In the genomic region with DNA sequence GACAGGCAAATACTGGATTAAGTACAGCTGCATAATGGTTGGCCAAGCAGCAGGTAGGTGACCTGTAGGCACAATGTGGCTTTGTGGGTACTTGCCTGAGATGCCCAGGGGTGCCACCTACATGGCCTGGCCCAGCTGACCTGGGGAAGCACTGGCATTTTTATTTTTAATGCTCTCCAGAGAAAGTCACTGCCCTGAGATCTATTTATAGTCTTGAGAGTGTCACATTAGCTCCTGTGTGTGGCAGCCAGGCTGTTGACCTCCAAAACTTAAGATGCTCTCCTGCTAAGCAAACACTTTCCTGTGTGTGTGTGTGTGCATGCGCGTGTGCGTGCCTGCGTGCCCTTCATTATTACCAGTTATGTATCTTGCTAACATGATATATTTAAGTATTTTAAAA, we compare ENCODE assay signal across 21 mouse cellular contexts. TPM values are rescaled to one million over a fixed set of nuclear protein-coding genes. Genes with fewer than 3 reads are reported as not detected.
DNase-seq lines count a peak whose midpoint lies in the region; ATAC-seq and TF ChIP-seq lines count a peak whose summit lies in the region.
"Had no signal": no experiment of that assay in that cellular context is flagged by ENCODE, and none has a peak within 500 bp of the region (broad histone marks: within the 10 kb centered on the region; RNA-seq: fewer than 3 reads in every experiment).

No protein-coding gene starts in this region.

- H3K4me1 ChIP-seq in forebrain, embryonic 13.5 days = peaks cover 10% of the 10 kb centered on the region
- peaks cover 13% of the 10 kb centered on the region for H3K4me1 ChIP-seq in forebrain, embryonic 10.5 days
- peaks cover 87% of the 10 kb centered on the region for H3K4me1 ChIP-seq in liver, embryonic 13.5 days (replicated peaks)
- peaks cover 49% of the 10 kb centered on the region for H3K4me1 ChIP-seq in liver, embryonic 11.5 days (replicated peaks; ENCODE audit: control insufficient read depth, insufficient read depth, low read length)
- peaks cover 45% of the 10 kb centered on the region for H3K4me1 ChIP-seq in heart, embryonic 16.5 days (ENCODE audit: control insufficient read depth, insufficient read depth, low read length)

- TF ChIP-seq CTCF in layer of hippocampus, adult 2 months (conservative IDR thresholded peaks at IDR 0.05) = no peak

- H3K27ac ChIP-seq in forebrain, embryonic 13.5 days = no peak overlapping the region
- no peak overlapping the region for H3K27ac ChIP-seq in forebrain, embryonic 10.5 days
- peak overlapping the region; percentile 81 for H3K27ac ChIP-seq in liver, embryonic 13.5 days
- H3K27ac ChIP-seq in liver, embryonic 11.5 days (ENCODE audit: low read depth, low read length) = no peak overlapping the region; the same call in 1 of the 2 replicates
- H3K27ac ChIP-seq in heart, embryonic 16.5 days (ENCODE audit: low read length) = peak overlapping the region; percentile 94
- H3K27ac ChIP-seq in layer of hippocampus, adult 2 months = no peak overlapping the region
- H3K27ac ChIP-seq: hindbrain, postnatal 0 days; limb, embryonic 13.5 days; neural tube, embryonic 15.5 days had no signal

- no peaks in the 10 kb centered on the region for H3K9me3 ChIP-seq in forebrain, embryonic 13.5 days (replicated peaks)
- no peaks in the 10 kb centered on the region for H3K9me3 ChIP-seq in forebrain, embryonic 10.5 days
- no peaks in the 10 kb centered on the region for H3K9me3 ChIP-seq in liver, embryonic 13.5 days (replicated peaks)
- H3K9me3 ChIP-seq in liver, embryonic 11.5 days (ENCODE audit: control insufficient read depth, low read length) = no peaks in the 10 kb centered on the region
- no peaks in the 10 kb centered on the region for H3K9me3 ChIP-seq in heart, embryonic 16.5 days (replicated peaks; ENCODE audit: control insufficient read depth, low read length)
- H3K9me3 ChIP-seq: G1E; limb, embryonic 13.5 days; neural tube, embryonic 15.5 days had no signal

- no peak overlapping the region for H3K4me3 ChIP-seq in forebrain, embryonic 13.5 days
- no peak overlapping the region for H3K4me3 ChIP-seq in forebrain, embryonic 10.5 days
- no peak overlapping the region for H3K4me3 ChIP-seq in liver, embryonic 13.5 days (replicated peaks)
- no peak overlapping the region for H3K4me3 ChIP-seq in liver, embryonic 11.5 days (ENCODE audit: low read depth, low read length)
- H3K4me3 ChIP-seq in heart, embryonic 16.5 days (ENCODE audit: low read length) = no peak overlapping the region
- no peak overlapping the region for H3K4me3 ChIP-seq in layer of hippocampus, adult 2 months
- H3K4me3 ChIP-seq: limb, embryonic 13.5 days; myocyte; neural tube, embryonic 15.5 days had no signal

- 0 out of 2 replicates have a peak overlapping the region, but pooled peaks have one; percentile 5 for H3K9ac ChIP-seq in forebrain, embryonic 13.5 days
- 0 out of 2 replicates have a peak overlapping the region, but pooled peaks have one; percentile 47 for H3K9ac ChIP-seq in liver, embryonic 13.5 days
- H3K9ac ChIP-seq in liver, embryonic 11.5 days (ENCODE audit: low read depth, low read length) = no peak overlapping the region
- peak overlapping the region; percentile 50 for H3K9ac ChIP-seq in heart, embryonic 16.5 days (ENCODE audit: low read length)
- H3K9ac ChIP-seq: limb, embryonic 13.5 days; neural tube, embryonic 15.5 days had no signal

- DNase-seq in forebrain, embryonic 10.5 days (ENCODE audit: extremely low spot score, low spot score) = no peak
- DNase-seq in liver, embryonic 13.5 days = no peak
- no peak for DNase-seq in liver, embryonic 11.5 days (ENCODE audit: low spot score)
- peak; percentile 66 for DNase-seq in lung, postnatal 25 days (ENCODE audit: low spot score)
- DNase-seq in layer of hippocampus, adult 2 months (ENCODE audit: low spot score in 2 of 2) = no peak
- DNase-seq: adrenal gland, postnatal 36 days; cerebellum, adult 2 months; kidney, adult 11 months; kidney, postnatal 10 days; midbrain, embryonic 14.5 days; right cerebral cortex, postnatal 4 days had no signal

- H3K4me2 ChIP-seq in forebrain, embryonic 13.5 days = no peak overlapping the region
- no peak overlapping the region for H3K4me2 ChIP-seq in liver, embryonic 13.5 days
- H3K4me2 ChIP-seq in liver, embryonic 11.5 days = no peak overlapping the region
- peak overlapping the region; percentile 41; the same call in 1 of the 2 replicates for H3K4me2 ChIP-seq in heart, embryonic 16.5 days (ENCODE audit: low read depth, low read length)
- H3K4me2 ChIP-seq: limb, embryonic 13.5 days; neural tube, embryonic 15.5 days had no signal

- ATAC-seq in forebrain, embryonic 13.5 days = no peak
- no peak for ATAC-seq in liver, embryonic 13.5 days (ENCODE audit: low read depth)
- ATAC-seq in liver, embryonic 11.5 days (replicated peaks; ENCODE audit: low FRiP score) = no peak
- ATAC-seq in heart, embryonic 16.5 days (replicated peaks; ENCODE audit: extremely low read depth, insufficient read depth, low FRiP score) = 0 out of 2 replicates have a peak, but pooled peaks have one; percentile 30
- no peak for ATAC-seq in erythroblast, adult 5-6 weeks (replicated peaks; ENCODE audit: low FRiP score, poor library complexity, severe bottlenecking)
- ATAC-seq: CD4-positive, CD25-positive, alpha-beta regulatory T cell, adult 4 months had no signal

- WGBS in forebrain, embryonic 13.5 days = 97% methylated on average over 4 of the region's 4 CpGs
- 97% methylated on average over 4 of the region's 4 CpGs for whole genome bisulfite sequencing in forebrain, embryonic 10.5 days
- WGBS in liver, embryonic 13.5 days (ENCODE audit: insufficient replicate concordance) = 93% methylated on average over 4 of the region's 4 CpGs
- 97% methylated on average over 4 of the region's 4 CpGs for WGBS in liver, embryonic 11.5 days
- WGBS in heart, embryonic 16.5 days = 57% methylated on average over 4 of the region's 4 CpGs

- no peaks in the 10 kb centered on the region for H3K27me3 ChIP-seq in forebrain, embryonic 13.5 days
- no peaks in the 10 kb centered on the region for H3K27me3 ChIP-seq in forebrain, embryonic 10.5 days (ENCODE audit: poor library complexity, severe bottlenecking)
- no peaks in the 10 kb centered on the region for H3K27me3 ChIP-seq in liver, embryonic 13.5 days
- no peaks in the 10 kb centered on the region for H3K27me3 ChIP-seq in liver, embryonic 11.5 days (replicated peaks; ENCODE audit: control insufficient read depth, insufficient read depth, low read length)
- no peaks in the 10 kb centered on the region for H3K27me3 ChIP-seq in heart, embryonic 16.5 days (ENCODE audit: control insufficient read depth, insufficient read depth, low read length)
- H3K27me3 ChIP-seq: limb, embryonic 13.5 days; neural tube, embryonic 15.5 days had no signal

- 0 out of 2 replicates have a peak, but pooled peaks cover 5% of the 10 kb centered on the region for H3K36me3 ChIP-seq in forebrain, embryonic 13.5 days (ENCODE audit: poor library complexity, severe bottlenecking)
- peaks cover 28% of the 10 kb centered on the region for H3K36me3 ChIP-seq in forebrain, embryonic 10.5 days (replicated peaks)
- peaks cover 19% of the 10 kb centered on the region for H3K36me3 ChIP-seq in liver, embryonic 13.5 days
- H3K36me3 ChIP-seq in liver, embryonic 11.5 days (ENCODE audit: control insufficient read depth, insufficient read depth, low read length) = peaks cover 4% of the 10 kb centered on the region
- H3K36me3 ChIP-seq in heart, embryonic 16.5 days (ENCODE audit: control insufficient read depth, insufficient read depth) = no peaks in the 10 kb centered on the region
- H3K36me3 ChIP-seq: neural tube, embryonic 15.5 days had no signal

RNA-seq across cellular contexts. Expression of a gene that starts 10.2 kb away (rescaled TPM):
- 42.1 and 47.5 TPM in 2 replicates for polyA plus RNA-seq in forebrain, embryonic 13.5 days (2015; fragmentation: Nextera tagmentation; extraction: Ambion mirVana)
- 50.7 and 51.4 TPM in 2 replicates for polyA plus RNA-seq in forebrain, embryonic 10.5 days (2016; fragmentation: Nextera tagmentation; extraction: Ambion mirVana)
- polyA plus RNA-seq in liver, embryonic 13.5 days (2015; fragmentation: Nextera tagmentation; extraction: Ambion mirVana) = 17.3 and 18.8 TPM in 2 replicates
- 31.6 and 33.9 TPM in 2 replicates for polyA plus RNA-seq in liver, embryonic 11.5 days (2014; fragmentation: Nextera tagmentation; extraction: Ambion mirVana)
- 40.4 and 41.8 TPM in 2 replicates for polyA plus RNA-seq in heart, embryonic 16.5 days (2015; fragmentation: Nextera tagmentation; extraction: Ambion mirVana)
- 10 to 100 TPM; 37.4 to 38.7 TPM for total RNA-seq in layer of hippocampus, adult 2 months (2021)
- total RNA-seq in erythroblast, adult 5-6 weeks (2015; ENCODE audit: low replicate concordance) = 6.5 and 7.7 TPM in 2 replicates
- total RNA-seq in erythroblast, adult 5-6 weeks (2017; ENCODE audit: low replicate concordance) = 2.1 and 5.6 TPM in 2 replicates

RNA-seq across cellular contexts. Expression of a gene that starts 26.0 kb away (rescaled TPM):
- polyA plus RNA-seq in forebrain, embryonic 13.5 days (2015; fragmentation: Nextera tagmentation; extraction: Ambion mirVana) = 1.2 and 1.3 TPM in 2 replicates
- polyA plus RNA-seq in forebrain, embryonic 10.5 days (2016; fragmentation: Nextera tagmentation; extraction: Ambion mirVana) = 1.6 and 2.0 TPM in 2 replicates
- 0.31 and 0.48 TPM in 2 replicates for polyA plus RNA-seq in liver, embryonic 13.5 days (2015; fragmentation: Nextera tagmentation; extraction: Ambion mirVana)
- 1.4 and 1.9 TPM in 2 replicates for polyA plus RNA-seq in liver, embryonic 11.5 days (2014; fragmentation: Nextera tagmentation; extraction: Ambion mirVana)
- 2.4 and 2.7 TPM in 2 replicates for polyA plus RNA-seq in heart, embryonic 16.5 days (2015; fragmentation: Nextera tagmentation; extraction: Ambion mirVana)
- 1 to 10 TPM; 1.6 to 2.5 TPM for total RNA-seq in layer of hippocampus, adult 2 months (2021)
- total RNA-seq in erythroblast, adult 5-6 weeks (2015; ENCODE audit: low replicate concordance) = 0.19 TPM in 1 of 2 replicates, not detected in the other
- not detected in 2 replicates for total RNA-seq in erythroblast, adult 5-6 weeks (2017; ENCODE audit: low replicate concordance)

RNA-seq across cellular contexts. Expression of a gene that starts 33.3 kb away (rescaled TPM):
- polyA plus RNA-seq in forebrain, embryonic 13.5 days (2015; fragmentation: Nextera tagmentation; extraction: Ambion mirVana) = 31.0 and 32.7 TPM in 2 replicates
- 47.4 and 56.9 TPM in 2 replicates for polyA plus RNA-seq in forebrain, embryonic 10.5 days (2016; fragmentation: Nextera tagmentation; extraction: Ambion mirVana)
- polyA plus RNA-seq in liver, embryonic 13.5 days (2015; fragmentation: Nextera tagmentation; extraction: Ambion mirVana) = 45.6 and 46.7 TPM in 2 replicates
- polyA plus RNA-seq in liver, embryonic 11.5 days (2014; fragmentation: Nextera tagmentation; extraction: Ambion mirVana) = 85.9 and 87.5 TPM in 2 replicates
- polyA plus RNA-seq in heart, embryonic 16.5 days (2015; fragmentation: Nextera tagmentation; extraction: Ambion mirVana) = 84.0 and 86.1 TPM in 2 replicates
- total RNA-seq in layer of hippocampus, adult 2 months (2021) = 10 to 100 TPM; 15.7 to 17.1 TPM
- total RNA-seq in erythroblast, adult 5-6 weeks (2015; ENCODE audit: low replicate concordance) = 34.6 and 35.9 TPM in 2 replicates
- total RNA-seq in erythroblast, adult 5-6 weeks (2017; ENCODE audit: low replicate concordance) = 32.5 and 56.6 TPM in 2 replicates

RNA-seq across cellular contexts. Expression of a gene that starts 41.5 kb away (rescaled TPM):
- polyA plus RNA-seq in forebrain, embryonic 13.5 days (2015; fragmentation: Nextera tagmentation; extraction: Ambion mirVana) = 0.18 and 0.80 TPM in 2 replicates
- polyA plus RNA-seq in forebrain, embryonic 10.5 days (2016; fragmentation: Nextera tagmentation; extraction: Ambion mirVana) = 0.41 and 0.51 TPM in 2 replicates
- not detected in 2 replicates for polyA plus RNA-seq in liver, embryonic 13.5 days (2015; fragmentation: Nextera tagmentation; extraction: Ambion mirVana)
- not detected in 2 replicates for polyA plus RNA-seq in liver, embryonic 11.5 days (2014; fragmentation: Nextera tagmentation; extraction: Ambion mirVana)
- polyA plus RNA-seq in heart, embryonic 16.5 days (2015; fragmentation: Nextera tagmentation; extraction: Ambion mirVana) = 0.11 TPM in 1 of 2 replicates, not detected in the other
- not detected for total RNA-seq in layer of hippocampus, adult 2 months (2021)
- total RNA-seq in erythroblast, adult 5-6 weeks (2015; ENCODE audit: low replicate concordance) = not detected in 2 replicates
- total RNA-seq in erythroblast, adult 5-6 weeks (2017; ENCODE audit: low replicate concordance) = not detected in 2 replicates
- total RNA-seq: adrenal gland, postnatal 36 days; G1E; left cerebral cortex, adult 18-20 months had no signal
- polyA plus RNA-seq: G1E; limb, embryonic 13.5 days had no signal

RNA-seq across cellular contexts. Expression of a gene that starts 44.1 kb away (rescaled TPM):
- 87.9 and 92.4 TPM in 2 replicates for polyA plus RNA-seq in forebrain, embryonic 13.5 days (2015; fragmentation: Nextera tagmentation; extraction: Ambion mirVana)
- polyA plus RNA-seq in forebrain, embryonic 10.5 days (2016; fragmentation: Nextera tagmentation; extraction: Ambion mirVana) = 32.1 and 33.1 TPM in 2 replicates
- polyA plus RNA-seq in liver, embryonic 13.5 days (2015; fragmentation: Nextera tagmentation; extraction: Ambion mirVana) = 4.0 and 4.1 TPM in 2 replicates
- polyA plus RNA-seq in liver, embryonic 11.5 days (2014; fragmentation: Nextera tagmentation; extraction: Ambion mirVana) = 8.2 and 11.1 TPM in 2 replicates
- 27.4 and 28.5 TPM in 2 replicates for polyA plus RNA-seq in heart, embryonic 16.5 days (2015; fragmentation: Nextera tagmentation; extraction: Ambion mirVana)
- total RNA-seq in layer of hippocampus, adult 2 months (2021) = 10 to 100 TPM; 90.3 to 92.7 TPM
- not detected in 2 replicates for total RNA-seq in erythroblast, adult 5-6 weeks (2015; ENCODE audit: low replicate concordance)
- total RNA-seq in erythroblast, adult 5-6 weeks (2017; ENCODE audit: low replicate concordance) = not detected in 2 replicates
- polyA plus RNA-seq: CD4-positive, CD25-positive, alpha-beta regulatory T cell, adult 4 months had no signal

Comparison
In these comparisons a context has a peak if more than half of its experiments do, and no peak if none do; other contexts are left out.
1. H3K27ac ChIP-seq: peak in liver, embryonic 13.5 days (single experiment) and heart, embryonic 16.5 days (single experiment); none in forebrain, embryonic 13.5 days (single experiment), forebrain, embryonic 10.5 days (single experiment), liver, embryonic 11.5 days (single experiment) and layer of hippocampus, adult 2 months (single experiment).